Mouse (Mus musculus): ENCODE data around the gene Slc4a4.
"Not testable (repeated sequence)": the region's sequence is repeated elsewhere in the genome, so short reads cannot be mapped to it uniquely, and the experiment has no call there.

Slc4a4 gene

DNA sequence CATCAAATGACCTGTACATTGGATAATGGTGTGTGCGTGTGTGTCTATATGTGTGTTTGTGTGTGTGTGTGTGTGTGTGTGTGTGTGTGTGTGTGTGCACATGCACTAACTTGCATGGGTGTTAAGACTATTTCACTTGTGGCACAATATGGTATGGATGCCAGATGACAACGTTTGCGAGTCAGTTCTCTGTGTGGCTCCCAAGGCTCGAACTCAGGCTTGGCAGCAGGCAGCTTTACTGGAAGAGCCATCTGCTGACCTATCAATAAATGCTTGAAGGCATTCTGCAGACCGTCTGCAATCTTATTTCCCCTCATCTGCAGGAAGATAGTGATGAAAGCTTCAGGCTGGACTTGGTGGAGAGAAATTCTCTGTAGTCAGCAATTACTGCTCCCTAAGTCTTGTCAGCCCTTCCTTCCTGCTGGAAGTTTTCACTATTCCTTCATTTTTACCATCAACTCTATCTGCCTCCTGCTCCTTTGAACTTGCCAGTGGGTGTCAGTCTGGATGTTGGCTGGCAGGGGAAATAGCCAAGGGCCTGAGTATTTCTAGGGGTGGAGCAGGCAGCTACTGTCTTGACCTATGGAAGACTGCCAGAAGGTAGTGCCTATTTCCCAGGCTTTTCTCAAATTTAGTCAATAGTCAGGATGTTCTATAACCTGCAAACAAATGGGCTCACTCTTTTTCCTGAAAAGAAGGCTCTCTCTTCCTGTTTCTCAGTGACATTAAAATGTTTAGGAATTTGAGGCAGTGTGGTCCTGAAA lies 73.9 kb downstream of the Slc4a4 start:
- DNase-seq (ENCODE audit: low spot score in 2 of 2) = no peak

- no peak for DNase-seq (ENCODE audit: low spot score in 2 of 2)
Observed at GRCm38 (mm10) chr5:88961351-88961761, 74.7 kb downstream of the Slc4a4 start.

GRCm38 (mm10) chr5:88964685-88965290 lies 78.2 kb downstream of the Slc4a4 start:
- no peak for DNase-seq (ENCODE audit: low spot score in 2 of 2)

DNA sequence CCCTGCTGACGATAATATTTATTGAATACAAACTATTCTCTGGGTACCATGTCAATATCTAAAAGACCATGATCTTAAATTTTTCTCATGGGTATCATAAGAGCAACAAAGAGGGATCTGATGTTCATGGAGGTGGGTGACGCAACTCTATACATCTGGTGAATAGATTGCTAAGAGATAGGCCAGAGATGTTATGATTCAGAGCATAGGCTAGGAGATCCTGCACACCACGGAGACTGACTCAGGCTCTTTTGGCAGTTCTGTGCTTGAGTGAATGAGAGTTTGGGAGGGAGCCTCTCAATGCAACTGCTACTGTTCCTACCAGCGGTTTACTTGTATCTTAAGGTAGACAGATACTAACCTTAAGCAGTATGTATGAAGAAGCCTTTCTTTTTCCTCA lies 79.9 kb downstream of the Slc4a4 start:
- no peak for DNase-seq (ENCODE audit: low spot score in 2 of 2)

- DNase-seq (ENCODE audit: low spot score in 2 of 2) = no peak
Observed at GRCm38 (mm10) chr5:88968923-88969639, 82.5 kb downstream of the Slc4a4 start.

DNA sequence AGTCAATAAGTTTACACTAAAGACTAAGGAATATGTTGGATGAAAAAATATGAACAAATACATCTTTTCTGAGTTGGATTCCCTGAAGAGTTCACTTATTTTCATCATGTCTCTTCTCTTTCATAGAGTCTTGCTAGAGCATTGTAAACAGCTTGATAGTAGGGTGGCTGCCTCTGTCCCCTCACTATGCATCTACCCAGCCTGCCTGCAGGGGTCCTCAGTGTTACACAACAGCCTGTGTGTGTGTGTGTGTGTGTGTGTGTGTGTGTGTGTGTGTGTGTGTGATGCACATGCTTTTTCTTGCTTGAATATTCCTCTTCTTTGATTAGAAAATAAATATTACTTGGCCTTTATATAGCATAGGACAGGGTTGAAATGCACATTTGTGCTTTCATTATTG lies 84.9 kb downstream of the Slc4a4 start:
- no peak for DNase-seq (ENCODE audit: low spot score in 2 of 2)

DNA sequence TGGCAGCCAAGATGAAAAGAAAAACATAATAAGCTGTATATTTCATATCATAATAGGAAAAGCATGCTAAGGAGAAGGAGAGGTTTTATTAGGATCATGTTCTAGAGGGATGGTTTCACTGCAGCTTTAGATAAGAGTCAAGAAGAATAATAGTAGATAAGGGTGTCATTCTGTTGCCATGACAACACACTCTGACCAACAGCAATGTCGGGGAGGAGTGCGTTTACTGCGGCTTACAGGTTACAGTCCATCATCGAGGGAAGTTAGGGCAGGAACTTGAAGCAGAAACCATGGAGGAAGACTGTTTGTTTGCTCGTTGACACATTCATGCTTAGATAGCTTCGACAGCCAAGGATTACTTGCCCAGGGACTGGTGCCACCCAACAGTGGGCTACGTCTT lies 85.7 kb downstream of the Slc4a4 start:
- DNase-seq (ENCODE audit: low spot score in 2 of 2) = no peak

- DNase-seq (ENCODE audit: low spot score in 2 of 2) = no peak
Observed at GRCm38 (mm10) chr5:88973130-88973529, 86.5 kb downstream of the Slc4a4 start.

DNA sequence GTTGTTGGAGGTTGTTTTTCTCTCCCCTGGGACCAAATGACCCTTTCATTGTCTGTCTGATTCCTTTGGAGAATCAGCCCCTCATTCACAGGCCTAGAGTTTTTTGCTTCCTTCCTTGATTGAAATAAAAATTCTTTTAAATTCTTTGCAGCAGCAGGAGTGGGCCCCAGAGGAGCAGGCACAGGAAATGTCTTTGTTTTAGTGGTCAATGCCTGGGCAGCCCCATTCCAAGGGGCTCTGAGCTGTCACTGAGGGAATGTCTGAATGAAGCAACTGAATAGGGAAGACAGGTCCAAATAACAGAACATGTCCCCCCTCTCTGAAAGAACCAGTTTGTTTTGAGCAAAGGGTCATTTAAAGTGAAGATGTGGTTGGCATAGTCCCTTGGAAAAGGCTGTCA lies 89.1 kb downstream of the Slc4a4 start:
- DNase-seq (ENCODE audit: low spot score in 2 of 2) = no peak

DNA sequence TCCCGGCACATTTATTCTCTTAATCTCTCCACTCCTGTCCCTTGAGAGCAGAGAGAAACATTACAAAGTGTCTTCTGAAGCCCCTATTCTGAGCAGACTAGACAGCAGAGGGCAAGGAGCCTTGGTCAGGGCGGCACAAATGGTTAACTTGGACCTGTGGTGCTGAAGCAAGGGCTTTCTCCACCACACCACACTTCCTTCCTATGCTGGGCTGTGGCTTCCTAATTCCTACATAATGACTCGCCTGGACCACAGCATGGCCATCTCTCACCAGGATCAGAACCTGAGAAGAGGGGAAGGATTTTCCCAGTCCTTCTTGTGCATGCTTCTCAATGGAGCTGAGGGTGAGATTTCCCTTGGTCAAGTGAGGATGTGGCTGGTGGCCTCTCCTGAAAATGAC lies 89.8 kb downstream of the Slc4a4 start:
- no peak for DNase-seq (ENCODE audit: low spot score in 2 of 2)

DNA sequence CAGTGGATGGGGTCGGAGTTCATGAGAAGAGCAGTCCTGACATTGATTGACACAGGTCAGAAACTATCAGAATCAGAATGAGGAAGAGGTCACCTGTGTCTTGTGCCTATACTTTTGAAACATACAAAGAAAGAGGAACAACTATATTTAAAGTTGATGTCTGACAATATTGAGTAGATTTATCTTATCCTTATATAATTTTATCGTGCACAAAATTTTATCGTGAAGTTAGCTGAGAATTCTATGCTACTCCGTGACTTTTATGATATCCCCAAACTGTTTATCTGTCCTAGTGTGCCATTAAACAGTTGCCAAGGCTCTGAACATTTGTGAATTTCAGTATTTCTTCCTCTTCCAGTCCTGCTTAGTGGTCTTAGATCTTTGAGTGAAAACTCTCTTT lies 94.1 kb downstream of the Slc4a4 start:
- no peak for DNase-seq (ENCODE audit: low spot score in 2 of 2)

DNA sequence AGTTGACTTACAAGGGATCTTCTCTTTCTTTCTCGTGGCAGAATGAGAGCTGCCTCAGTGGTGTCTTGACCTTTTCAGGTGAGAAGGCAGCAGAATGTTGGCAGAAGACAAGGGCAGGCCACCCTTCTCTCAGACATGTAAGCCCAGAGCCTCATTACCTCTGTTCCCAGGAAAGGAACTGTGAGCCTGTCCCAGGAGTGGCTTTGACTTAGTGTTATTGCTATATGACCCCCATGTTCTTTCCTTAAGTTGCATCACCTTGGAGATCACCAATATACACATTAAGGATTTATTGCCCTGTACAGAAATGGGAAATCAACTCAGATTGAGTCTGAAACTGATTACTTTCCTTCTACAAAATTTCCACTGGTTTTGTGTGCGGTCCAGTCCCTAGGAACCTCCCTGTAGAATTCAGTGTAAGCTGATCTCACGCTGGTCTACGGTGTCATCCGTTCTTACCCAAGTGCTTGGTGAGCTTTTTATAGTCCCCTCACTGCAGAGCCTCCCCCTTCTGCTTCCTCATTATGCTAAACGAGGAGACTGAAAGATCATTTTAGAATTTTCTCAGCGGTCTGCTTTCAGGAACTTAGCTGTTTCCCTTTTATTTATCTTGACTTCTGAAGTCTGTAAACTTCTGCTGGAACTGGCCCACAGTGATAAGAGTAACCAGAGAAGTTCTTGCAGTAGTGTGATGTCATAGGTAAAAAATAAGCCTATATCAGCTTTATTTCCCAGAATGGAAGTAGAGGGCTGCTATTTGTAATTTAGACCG lies 94.8 kb downstream of the Slc4a4 start:
- no peak for DNase-seq (ENCODE audit: low spot score in 2 of 2)

DNA sequence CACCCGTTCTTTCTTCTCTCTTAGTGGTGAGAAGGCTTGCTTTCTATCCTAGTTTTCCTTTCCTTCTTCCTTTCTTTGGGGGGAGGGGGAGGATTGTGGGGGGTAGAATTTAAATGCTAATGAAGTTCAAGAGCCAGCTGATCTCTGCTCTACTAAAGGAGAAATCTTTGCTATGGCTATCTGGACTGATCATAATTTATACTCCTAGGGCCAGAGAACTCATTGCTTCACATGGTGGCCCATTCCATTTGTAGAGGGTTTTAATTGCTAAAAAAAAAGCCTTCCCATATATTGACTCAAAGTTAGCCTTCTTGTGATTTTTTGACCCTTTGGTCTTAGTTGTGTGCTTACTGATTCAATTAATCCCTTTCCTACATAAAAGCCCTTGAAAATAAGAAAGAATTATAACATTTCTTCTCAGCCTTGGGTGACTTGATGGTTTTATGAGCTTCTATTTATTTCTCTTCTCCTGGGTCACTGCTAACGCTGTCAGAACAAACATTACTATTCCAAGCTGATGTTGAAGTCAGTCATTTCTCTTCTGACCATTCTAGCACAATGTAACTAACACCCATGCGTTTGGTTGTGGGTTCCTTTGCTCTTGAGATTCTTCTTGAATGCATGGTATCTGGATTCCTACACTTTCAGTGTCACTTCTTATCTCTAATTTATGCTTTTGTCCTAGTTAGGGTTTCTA lies 95.6 kb downstream of the Slc4a4 start:
- DNase-seq (ENCODE audit: low spot score in 2 of 2) = no peak

DNA sequence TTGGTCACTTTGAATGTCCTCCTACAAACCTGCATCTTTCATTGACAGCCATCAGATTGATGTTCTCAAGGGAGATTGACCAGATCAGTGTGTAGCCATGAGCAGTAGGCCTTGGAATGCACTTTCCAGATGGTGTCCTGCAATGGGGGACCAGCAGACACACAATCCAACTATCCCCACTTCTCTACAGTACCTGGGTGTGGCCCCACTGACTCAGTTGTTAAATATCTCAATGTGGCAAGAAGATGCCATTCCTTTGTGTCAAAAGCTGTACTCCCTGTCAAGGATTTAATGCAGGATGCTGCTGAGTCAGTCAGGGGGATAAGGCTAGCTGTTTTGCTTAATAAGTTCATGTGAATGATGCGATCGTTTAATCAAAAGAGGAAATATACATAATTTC lies 96.6 kb downstream of the Slc4a4 start:
- DNase-seq (ENCODE audit: low spot score in 2 of 2) = no peak

- DNase-seq (ENCODE audit: low spot score in 2 of 2) = no peak
Observed at GRCm38 (mm10) chr5:88983652-88984051, 97.0 kb downstream of the Slc4a4 start.

- DNase-seq (ENCODE audit: low spot score in 2 of 2) = no peak
Observed at GRCm38 (mm10) chr5:88989018-88989417, 102.4 kb downstream of the Slc4a4 start.

DNA sequence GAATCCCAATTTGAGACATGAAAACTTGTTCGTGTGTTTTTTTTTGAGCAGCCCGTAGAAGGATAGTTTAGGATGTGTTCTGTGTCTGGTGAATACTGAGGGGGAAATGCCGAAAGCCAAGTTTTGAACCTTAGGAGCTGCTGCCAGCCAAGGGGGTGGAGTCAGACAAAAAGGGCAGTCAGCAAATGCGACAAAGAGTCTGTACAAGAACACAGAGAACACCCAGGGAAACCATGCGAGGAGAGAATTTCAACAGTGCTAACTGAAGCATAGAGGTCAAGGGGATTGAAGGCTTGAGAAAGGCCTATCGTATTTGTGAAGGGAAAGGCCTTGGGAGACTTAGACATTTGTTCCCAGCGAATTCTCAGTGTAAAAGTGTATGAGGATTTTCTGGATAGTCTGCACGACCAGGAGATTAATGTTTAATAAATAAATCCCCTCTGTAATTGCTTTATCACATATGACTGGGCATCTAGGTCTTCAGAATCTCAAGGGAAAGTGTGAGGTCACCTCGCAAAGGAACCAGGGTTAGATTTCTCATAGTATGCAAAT lies 103.7 kb downstream of the Slc4a4 start:
- DNase-seq (ENCODE audit: low spot score in 2 of 2) = no peak

DNA sequence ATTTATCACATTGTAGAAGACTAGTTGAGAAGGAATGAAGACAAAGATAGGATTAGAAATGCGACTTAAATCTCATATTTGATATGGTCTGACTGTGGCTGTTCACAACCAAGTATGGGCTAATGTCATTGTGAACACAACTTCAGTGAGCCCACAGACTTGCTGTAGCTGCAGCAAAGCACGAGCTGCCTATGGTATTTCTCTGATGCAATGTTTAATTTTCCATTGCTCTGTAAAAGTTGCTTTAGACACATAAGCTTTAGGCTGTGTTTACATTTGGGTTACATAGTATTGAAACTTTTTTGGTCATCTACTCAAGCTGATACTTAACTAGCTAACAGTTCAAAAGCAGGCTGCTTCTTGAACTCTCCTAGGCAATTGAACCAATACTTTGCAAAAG lies 104.7 kb downstream of the Slc4a4 start:
- not testable (repeated sequence) for DNase-seq (ENCODE audit: low spot score in 2 of 2)

GRCm38 (mm10) chr5:88994533-88994932 lies 107.9 kb downstream of the Slc4a4 start:
- DNase-seq (ENCODE audit: low spot score in 2 of 2) = no peak

DNA sequence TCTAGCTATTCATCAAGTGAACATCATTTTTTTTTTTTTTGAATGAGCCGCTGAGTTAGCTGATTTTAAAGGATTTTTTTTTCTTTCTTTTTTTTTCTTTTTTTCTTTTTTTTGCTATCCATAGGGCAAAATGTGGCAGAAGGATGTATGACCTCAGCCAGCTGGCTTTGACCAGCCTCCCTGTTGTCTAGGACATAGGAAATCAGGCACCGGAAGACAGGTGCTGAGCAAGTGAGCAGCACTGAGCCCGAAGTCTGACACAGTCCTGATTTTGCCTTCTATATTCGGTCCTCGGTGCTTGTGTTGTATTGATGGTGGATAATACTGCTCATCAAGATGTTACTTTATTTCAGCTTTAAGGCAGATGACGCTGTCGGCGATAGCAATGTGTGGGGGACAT lies 109.6 kb downstream of the Slc4a4 start:
- no peak for DNase-seq (ENCODE audit: low spot score in 2 of 2)

- DNase-seq (ENCODE audit: low spot score in 2 of 2) = no peak
Observed at GRCm38 (mm10) chr5:88997277-88997676, 110.7 kb downstream of the Slc4a4 start.
